Mouse (Mus musculus): ENCODE results near the gene Clspn. TPM values are rescaled to one million over a fixed set of nuclear protein-coding genes. Genes with fewer than 3 reads are reported as not detected.
A peak's percentile ranks its signal among the peaks of the same experiment; 100 is the strongest.

Clspn gene
- polyA plus RNA-seq, 1 experiment: 39.8 TPM

GRCm38 (mm10) chr4:126627021-126627681, 70.4 kb downstream of the Clspn start:
- Histone ChIP-seq H3K4me3 (ENCODE audit: low read depth, low read length) (0 out of 2 replicates have a peak overlapping the region, but pooled peaks have one; percentile 34), H3K27me3 (ENCODE audit: control insufficient read depth, insufficient read depth, low read length, poor library complexity, severe bottlenecking) (no peaks in the 10 kb centered on the region), H3K36me3 (ENCODE audit: control insufficient read depth, insufficient read depth, low read length, poor library complexity, severe bottlenecking) (no peaks in the 10 kb centered on the region), H3K9me3 (replicated peaks; ENCODE audit: control insufficient read depth, insufficient read depth, low read length, poor library complexity, severe bottlenecking) (no peaks in the 10 kb centered on the region), H3K4me1 (ENCODE audit: control insufficient read depth, insufficient read depth, low read length) (peaks cover 2% of the 10 kb centered on the region), H3K27ac (ENCODE audit: insufficient read depth, low read length) (no peak overlapping the region), H3K9ac (ENCODE audit: low read depth, poor library complexity, severe bottlenecking) (0 out of 2 replicates have a peak overlapping the region, but pooled peaks have one; percentile 10)
- TF ChIP-seq CTCF (IDR thresholded peaks at IDR 0.05; ENCODE audit: low read depth, low read length) (peak; percentile 24), EP300 (IDR thresholded peaks at IDR 0.05; ENCODE audit: insufficient read depth, low read depth, low read length) (no peak)

- H3K4me3 ChIP-seq (ENCODE audit: low read depth, low read length): no peak overlapping the region
- TF ChIP-seq POLR2A (IDR thresholded peaks at IDR 0.05; ENCODE audit: insufficient read depth, low read length) (no peak), EP300 (IDR thresholded peaks at IDR 0.05; ENCODE audit: insufficient read depth, low read depth, low read length) (no peak), CTCF (IDR thresholded peaks at IDR 0.05; ENCODE audit: low read depth, low read length) (no peak)
- no peaks in the 10 kb centered on the region for H3K27me3 ChIP-seq (ENCODE audit: control insufficient read depth, insufficient read depth, low read length, poor library complexity, severe bottlenecking)
- H3K9ac ChIP-seq (ENCODE audit: low read depth, poor library complexity, severe bottlenecking): no peak overlapping the region
- no peak overlapping the region for H3K27ac ChIP-seq (ENCODE audit: insufficient read depth, low read length)
- peaks cover 2% of the 10 kb centered on the region for H3K4me1 ChIP-seq (ENCODE audit: control insufficient read depth, insufficient read depth, low read length)
- no peaks in the 10 kb centered on the region for H3K9me3 ChIP-seq (replicated peaks; ENCODE audit: control insufficient read depth, insufficient read depth, low read length, poor library complexity, severe bottlenecking)
- H3K36me3 ChIP-seq (ENCODE audit: control insufficient read depth, insufficient read depth, low read length, poor library complexity, severe bottlenecking): no peaks in the 10 kb centered on the region
Observed at GRCm38 (mm10) chr4:126631922-126632321, 75.2 kb downstream of the Clspn start.

GRCm38 (mm10) chr4:126632668-126633067, 75.9 kb downstream of the Clspn start:
- no peak overlapping the region for H3K4me3 ChIP-seq (ENCODE audit: low read depth, low read length)
- no peak overlapping the region for H3K27ac ChIP-seq (ENCODE audit: insufficient read depth, low read length)
- H3K9ac ChIP-seq (ENCODE audit: low read depth, poor library complexity, severe bottlenecking): no peak overlapping the region
- no peaks in the 10 kb centered on the region for H3K9me3 ChIP-seq (replicated peaks; ENCODE audit: control insufficient read depth, insufficient read depth, low read length, poor library complexity, severe bottlenecking)
- H3K27me3 ChIP-seq (ENCODE audit: control insufficient read depth, insufficient read depth, low read length, poor library complexity, severe bottlenecking): no peaks in the 10 kb centered on the region
- H3K4me1 ChIP-seq (ENCODE audit: control insufficient read depth, insufficient read depth, low read length): no peaks in the 10 kb centered on the region
- no peak for TF ChIP-seq CTCF (IDR thresholded peaks at IDR 0.05; ENCODE audit: low read depth, low read length)
- TF ChIP-seq EP300 (IDR thresholded peaks at IDR 0.05; ENCODE audit: insufficient read depth, low read depth, low read length): no peak
- no peak for TF ChIP-seq POLR2A (IDR thresholded peaks at IDR 0.05; ENCODE audit: insufficient read depth, low read length)
- H3K36me3 ChIP-seq (ENCODE audit: control insufficient read depth, insufficient read depth, low read length, poor library complexity, severe bottlenecking): no peaks in the 10 kb centered on the region

- no peaks in the 10 kb centered on the region for H3K27me3 ChIP-seq (ENCODE audit: control insufficient read depth, insufficient read depth, low read length, poor library complexity, severe bottlenecking)
- TF ChIP-seq CTCF (IDR thresholded peaks at IDR 0.05; ENCODE audit: low read depth, low read length) (no peak), EP300 (IDR thresholded peaks at IDR 0.05; ENCODE audit: insufficient read depth, low read depth, low read length) (no peak), POLR2A (IDR thresholded peaks at IDR 0.05; ENCODE audit: insufficient read depth, low read length) (no peak)
- no peaks in the 10 kb centered on the region for H3K4me1 ChIP-seq (ENCODE audit: control insufficient read depth, insufficient read depth, low read length)
- no peak overlapping the region for H3K27ac ChIP-seq (ENCODE audit: insufficient read depth, low read length)
- H3K9ac ChIP-seq (ENCODE audit: low read depth, poor library complexity, severe bottlenecking): no peak overlapping the region
- no peak overlapping the region for H3K4me3 ChIP-seq (ENCODE audit: low read depth, low read length)
- no peaks in the 10 kb centered on the region for H3K36me3 ChIP-seq (ENCODE audit: control insufficient read depth, insufficient read depth, low read length, poor library complexity, severe bottlenecking)
- no peaks in the 10 kb centered on the region for H3K9me3 ChIP-seq (replicated peaks; ENCODE audit: control insufficient read depth, insufficient read depth, low read length, poor library complexity, severe bottlenecking)
Observed at GRCm38 (mm10) chr4:126636330-126636729, 79.6 kb downstream of the Clspn start.

- no peak overlapping the region for H3K9ac ChIP-seq (ENCODE audit: low read depth, poor library complexity, severe bottlenecking)
- H3K4me1 ChIP-seq (ENCODE audit: control insufficient read depth, insufficient read depth, low read length): no peaks in the 10 kb centered on the region
- no peaks in the 10 kb centered on the region for H3K36me3 ChIP-seq (ENCODE audit: control insufficient read depth, insufficient read depth, low read length, poor library complexity, severe bottlenecking)
- TF ChIP-seq CTCF (IDR thresholded peaks at IDR 0.05; ENCODE audit: low read depth, low read length) (no peak), POLR2A (IDR thresholded peaks at IDR 0.05; ENCODE audit: insufficient read depth, low read length) (no peak), EP300 (IDR thresholded peaks at IDR 0.05; ENCODE audit: insufficient read depth, low read depth, low read length) (no peak)
- H3K27ac ChIP-seq (ENCODE audit: insufficient read depth, low read length): no peak overlapping the region
- H3K9me3 ChIP-seq (replicated peaks; ENCODE audit: control insufficient read depth, insufficient read depth, low read length, poor library complexity, severe bottlenecking): no peaks in the 10 kb centered on the region
- H3K4me3 ChIP-seq (ENCODE audit: low read depth, low read length): no peak overlapping the region
- no peaks in the 10 kb centered on the region for H3K27me3 ChIP-seq (ENCODE audit: control insufficient read depth, insufficient read depth, low read length, poor library complexity, severe bottlenecking)
Observed at GRCm38 (mm10) chr4:126637446-126637845, 80.7 kb downstream of the Clspn start.

GRCm38 (mm10) chr4:126639339-126639738, 82.6 kb downstream of the Clspn start:
- Histone ChIP-seq H3K27me3 (ENCODE audit: control insufficient read depth, insufficient read depth, low read length, poor library complexity, severe bottlenecking) (no peaks in the 10 kb centered on the region), H3K9ac (ENCODE audit: low read depth, poor library complexity, severe bottlenecking) (no peak overlapping the region), H3K36me3 (ENCODE audit: control insufficient read depth, insufficient read depth, low read length, poor library complexity, severe bottlenecking) (no peaks in the 10 kb centered on the region), H3K27ac (ENCODE audit: insufficient read depth, low read length) (no peak overlapping the region), H3K4me3 (ENCODE audit: low read depth, low read length) (no peak overlapping the region), H3K9me3 (replicated peaks; ENCODE audit: control insufficient read depth, insufficient read depth, low read length, poor library complexity, severe bottlenecking) (no peaks in the 10 kb centered on the region), H3K4me1 (ENCODE audit: control insufficient read depth, insufficient read depth, low read length) (no peaks in the 10 kb centered on the region)
- TF ChIP-seq EP300 (IDR thresholded peaks at IDR 0.05; ENCODE audit: insufficient read depth, low read depth, low read length) (no peak), CTCF (IDR thresholded peaks at IDR 0.05; ENCODE audit: low read depth, low read length) (no peak), POLR2A (IDR thresholded peaks at IDR 0.05; ENCODE audit: insufficient read depth, low read length) (no peak)
